Mouse (Mus musculus) CH12F3 (cell line): ENCODE data around the gene Ppfia3.
"Not testable (repeated sequence)": the region's sequence is repeated elsewhere in the genome, so short reads cannot be mapped to it uniquely, and the experiment has no call there.

Source experiments
- in situ Hi-C: fragments of 300-500 bp; cut with MboI; formaldehyde crosslinking; loops from 2 replicates; pipeline ENCODE4 v1.14.3; 2020; ENCODE audit warnings: low sequenced_read_pairs

The Ppfia3 gene

GRCm38 (mm10) chr7:45395129-45395541 lies 28.3 kb upstream of the Ppfia3 start:
- in situ Hi-C loops: no loop called here

GRCm38 (mm10) chr7:45386077-45386476 lies 19.3 kb upstream of the Ppfia3 start:
- in situ Hi-C loops: no loop called here

- in situ Hi-C loops: no loop called here
These were observed 9.2 kb upstream of the Ppfia3 start for GRCm38 (mm10) chr7:45376057-45376456.

GRCm38 (mm10) chr7:45374620-45375019 lies 7.8 kb upstream of the Ppfia3 start:
- in situ Hi-C loops: no loop called here

GRCm38 (mm10) chr7:45372371-45372770 lies 5.6 kb upstream of the Ppfia3 start:
- in situ Hi-C loops: no loop called here

GRCm38 (mm10) chr7:45370475-45371311 lies 3.9 kb upstream of the Ppfia3 start, which contains the start of gene Lin7b:
Gene Lin7b, minus strand, starts transcription at chr7:45370583.
- in situ Hi-C loops: no loop called here

GRCm38 (mm10) chr7:45369836-45370474 lies 3.1 kb upstream of the Ppfia3 start:
- in situ Hi-C loops: no loop called here

- in situ Hi-C loops: no loop called here
These were observed 2.4 kb upstream of the Ppfia3 start for GRCm38 (mm10) chr7:45369022-45369745.

GRCm38 (mm10) chr7:45368178-45368577 lies 1.4 kb upstream of the Ppfia3 start:
- in situ Hi-C loops: no loop called here

- in situ Hi-C loops: no loop called here
These were observed 431 bp upstream of the Ppfia3 start for GRCm38 (mm10) chr7:45367020-45367880.

GRCm38 (mm10) chr7:45365742-45366651 lies 822 bp downstream of the Ppfia3 start:
- in situ Hi-C loops: no loop called here

GRCm38 (mm10) chr7:45363983-45364382 lies 2.8 kb downstream of the Ppfia3 start:
- in situ Hi-C loops: no loop called here

- in situ Hi-C loops: no loop called here
These were observed 4.0 kb downstream of the Ppfia3 start for GRCm38 (mm10) chr7:45362801-45363200.

- in situ Hi-C loops: no loop called here
These were observed 5.5 kb downstream of the Ppfia3 start for GRCm38 (mm10) chr7:45361243-45361804.

GRCm38 (mm10) chr7:45360404-45361125 lies 6.3 kb downstream of the Ppfia3 start:
- in situ Hi-C loops: no loop called here

GRCm38 (mm10) chr7:45359081-45359480 lies 7.7 kb downstream of the Ppfia3 start:
- in situ Hi-C loops: not testable (repeated sequence)

GRCm38 (mm10) chr7:45356087-45356486 lies 10.7 kb downstream of the Ppfia3 start:
- in situ Hi-C loops: no loop called here

- in situ Hi-C loops: no loop called here
These were observed 11.3 kb downstream of the Ppfia3 start for GRCm38 (mm10) chr7:45355318-45356020.
